In the genomic region with DNA sequence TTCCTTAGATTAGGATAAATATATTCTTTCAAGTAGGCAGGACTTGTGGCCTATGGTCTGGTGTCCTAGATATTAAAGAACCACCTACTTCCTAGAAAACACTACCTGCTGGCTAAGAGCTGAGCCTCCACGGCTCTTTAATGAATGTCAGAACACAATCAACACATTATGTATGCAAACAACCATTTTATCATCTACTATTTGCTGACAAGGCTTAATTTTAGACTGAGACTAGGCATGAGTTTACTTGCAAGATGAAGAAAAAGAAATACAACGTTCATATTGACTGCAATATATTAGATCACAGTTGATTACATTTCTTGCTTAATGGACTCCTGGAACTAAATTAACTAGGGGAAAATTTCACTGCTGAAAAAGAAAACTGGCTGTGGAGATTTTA, we compare ENCODE assay signal across 16 mouse cellular contexts.
"Had no signal": no experiment of that assay in that cellular context is flagged by ENCODE, and none has a peak within 500 bp of the region (broad histone marks: within the 10 kb centered on the region; RNA-seq: fewer than 3 reads in every experiment).

No protein-coding gene starts in this region.

- H3K27ac ChIP-seq: neural tube, embryonic 13.5 days; neural tube, embryonic 15.5 days; stomach, embryonic 15.5 days; stomach, postnatal 0 days had no signal

- H3K4me2 ChIP-seq: neural tube, embryonic 13.5 days; neural tube, embryonic 15.5 days; stomach, embryonic 15.5 days had no signal

- DNase-seq: retina, postnatal 1 day; right cerebral cortex, adult 18-20 months; right cerebral cortex, postnatal 14 days; right cerebral cortex, postnatal 25 days; right cerebral cortex, postnatal 4 days; spleen, adult 18-20 months; thymus, adult 18-20 months; thymus, adult 2 months; thymus, postnatal 14 days; thymus, postnatal 25 days; thymus, postnatal 36 days; thymus, postnatal 4 days had no signal

- H3K9ac ChIP-seq: neural tube, embryonic 13.5 days; neural tube, embryonic 15.5 days; stomach, embryonic 15.5 days had no signal

- H3K27me3 ChIP-seq: neural tube, embryonic 13.5 days; neural tube, embryonic 15.5 days; stomach, embryonic 15.5 days had no signal

- H3K4me1 ChIP-seq: neural tube, embryonic 13.5 days; neural tube, embryonic 15.5 days; stomach, embryonic 15.5 days had no signal

- H3K4me3 ChIP-seq: neural tube, embryonic 13.5 days; neural tube, embryonic 15.5 days; stomach, embryonic 15.5 days had no signal

- H3K9me3 ChIP-seq: neural tube, embryonic 13.5 days; neural tube, embryonic 15.5 days; stomach, embryonic 15.5 days had no signal
